13 mouse cellular contexts compared by ENCODE assay signal in genomic region chr6:4856919-4857318, GRCm38 (mm10).
"Had no signal": no experiment of that assay in that cellular context is flagged by ENCODE, and none has a peak within 500 bp of the region (broad histone marks: within the 10 kb centered on the region; RNA-seq: fewer than 3 reads in every experiment).

No protein-coding gene starts in this region.

- H3K9me3 ChIP-seq: limb, embryonic 10.5 days; liver, embryonic 15.5 days had no signal

- H3K27ac ChIP-seq: limb, embryonic 10.5 days; limb, embryonic 13.5 days; liver, embryonic 15.5 days; macrophage had no signal

- H3K36me3 ChIP-seq: limb, embryonic 10.5 days; limb, embryonic 13.5 days; liver, embryonic 15.5 days had no signal

- ATAC-seq: lung, postnatal 0 days had no signal

- H3K4me2 ChIP-seq: limb, embryonic 13.5 days; liver, embryonic 15.5 days; lung, embryonic 14.5 days; midbrain, embryonic 11.5 days had no signal

- H3K4me3 ChIP-seq: limb, embryonic 10.5 days; limb, embryonic 13.5 days; liver, embryonic 15.5 days had no signal

- H3K4me1 ChIP-seq: limb, embryonic 13.5 days; liver, embryonic 15.5 days had no signal

- H3K27me3 ChIP-seq: limb, embryonic 13.5 days; liver, embryonic 15.5 days had no signal

- H3K9ac ChIP-seq: limb, embryonic 13.5 days; liver, embryonic 15.5 days; lung, embryonic 14.5 days had no signal

- DNase-seq: kidney, adult 18-20 months; kidney, adult 9 months; kidney, postnatal 14 days; kidney, postnatal 4 days; lung, embryonic 14.5 days; midbrain, embryonic 14.5 days; thymus, postnatal 36 days had no signal
